Mouse (Mus musculus) intestine, embryonic 15.5 days (tissue): Measurements from ENCODE around the gene Fam160a1. TPM values are rescaled to one million over a fixed set of nuclear protein-coding genes. Genes with fewer than 3 reads are reported as not detected.

ENCODE experiments used
- ATAC-seq: fragments of 200-750 bp; cut with Nextera tagmentation; 2 replicates; pipeline ENCODE4 v1.8.0; 2017; ENCODE audit warnings: moderate TSS enrichment, moderate library complexity
- H3K27ac ChIP-seq: fragments of 300-500 bp; sonication (generic); 2 replicates; pipeline ENCODE4 v1.5.1; 2015; ENCODE audit warnings: mild to moderate bottlenecking, inconsistent platforms
- H3K27me3 ChIP-seq: fragments of 300-500 bp; sonication (generic); replicated peaks from 2 replicates; pipeline ENCODE4 v1.6.1; 2015; ENCODE audit warnings: inconsistent platforms
- H3K36me3 ChIP-seq: fragments of 300-500 bp; sonication (generic); 2 replicates; pipeline ENCODE4 v1.6.1; 2015; ENCODE audit warnings: inconsistent platforms
- H3K4me1 ChIP-seq: fragments of 300-500 bp; sonication (generic); replicated peaks from 2 replicates; pipeline ENCODE4 v1.6.1; 2015; ENCODE audit warnings: inconsistent platforms
- H3K4me2 ChIP-seq: fragments of 300-500 bp; sonication (generic); replicated peaks from 2 replicates; pipeline ENCODE4 v1.6.1; 2015; ENCODE audit warnings: mild to moderate bottlenecking, inconsistent platforms
- H3K4me3 ChIP-seq: fragments of 300-500 bp; sonication (generic); replicated peaks from 2 replicates; pipeline ENCODE4 v1.5.1; 2015; ENCODE audit warnings: inconsistent platforms
- H3K9ac ChIP-seq: fragments of 300-500 bp; sonication (generic); 2 replicates; pipeline ENCODE4 v1.6.1; 2015; ENCODE audit warnings: inconsistent platforms
- H3K9me3 ChIP-seq: fragments of 300-500 bp; sonication (generic); 2 replicates; pipeline ENCODE4 v1.6.1; 2016; ENCODE audit warnings: inconsistent platforms
- WGBS: fragments of 180-500 bp; shearing (Covaris S2); methylation state at CpG from one replicate; pipeline ENCODE4 v1.1.7; 2015; 5-methylcytosine and 5-hydroxymethylcytosine counted together
- polyA plus RNA-seq: library from polyadenylated mRNA; unstranded; fragments of >200 nt; fragmentation: Nextera tagmentation; extraction: Ambion mirVana; gene quantifications from 2 replicates; pipeline ENCODE4 v1.2.1, GENCODE M21; 2015

Gene Fam160a1
- polyA plus RNA-seq, 1 experiment from 2014 or later, result 3.1 TPM

GRCm38 (mm10) chr3:85663826-85664225 lies 153.3 kb downstream of the Fam160a1 start:
- H3K27ac ChIP-seq, result no peak overlapping the region
- H3K4me1 ChIP-seq, result no peaks in the 10 kb centered on the region
- H3K27me3 ChIP-seq, result no peaks in the 10 kb centered on the region
- H3K4me2 ChIP-seq, result no peak overlapping the region
- no peaks in the 10 kb centered on the region for H3K9me3 ChIP-seq
- no peak overlapping the region for H3K4me3 ChIP-seq
- no peak overlapping the region for H3K9ac ChIP-seq
- H3K36me3 ChIP-seq, result no peaks in the 10 kb centered on the region
- no peak for ATAC-seq
- 82% methylated on average over 5 of the region's 5 CpGs for WGBS

- Histone ChIP-seq H3K27ac (no peak overlapping the region), H3K4me1 (no peaks in the 10 kb centered on the region), H3K36me3 (no peaks in the 10 kb centered on the region), H3K9ac (no peak overlapping the region), H3K4me2 (no peak overlapping the region), H3K9me3 (no peaks in the 10 kb centered on the region), H3K27me3 (no peaks in the 10 kb centered on the region), H3K4me3 (no peak overlapping the region)
- WGBS, result 74% methylated on average over 10 of the region's 10 CpGs
- no peak for ATAC-seq
Measured at GRCm38 (mm10) chr3:85661926-85662813, 154.9 kb downstream of the Fam160a1 start.

DNA sequence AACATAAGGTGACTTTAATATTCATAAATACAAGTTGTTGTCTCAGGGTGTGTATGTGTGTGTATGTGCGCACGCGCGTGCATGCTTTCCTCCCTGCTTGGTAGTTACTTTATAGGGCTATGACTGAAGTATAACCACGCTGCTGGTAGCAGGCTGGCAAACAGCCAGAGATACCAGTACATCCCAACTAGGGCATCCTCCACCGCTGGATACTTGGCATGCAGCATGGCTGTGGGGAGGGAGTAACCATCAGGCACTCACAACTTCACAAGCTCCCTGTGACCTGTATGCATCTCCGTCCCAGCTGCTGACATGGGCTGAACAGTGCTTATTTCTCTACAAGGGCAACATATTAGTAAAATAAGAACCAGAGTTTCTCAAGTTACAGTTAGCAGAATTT lies 157.4 kb downstream of the Fam160a1 start:
- H3K27me3 ChIP-seq, result no peaks in the 10 kb centered on the region
- H3K36me3 ChIP-seq, result no peaks in the 10 kb centered on the region
- H3K27ac ChIP-seq, result no peak overlapping the region
- no peaks in the 10 kb centered on the region for H3K9me3 ChIP-seq
- 83% methylated on average over 7 of the region's 7 CpGs for WGBS
- H3K4me1 ChIP-seq, result no peaks in the 10 kb centered on the region
- H3K4me3 ChIP-seq, result no peak overlapping the region
- H3K4me2 ChIP-seq, result no peak overlapping the region
- ATAC-seq, result no peak
- H3K9ac ChIP-seq, result no peak overlapping the region

DNA sequence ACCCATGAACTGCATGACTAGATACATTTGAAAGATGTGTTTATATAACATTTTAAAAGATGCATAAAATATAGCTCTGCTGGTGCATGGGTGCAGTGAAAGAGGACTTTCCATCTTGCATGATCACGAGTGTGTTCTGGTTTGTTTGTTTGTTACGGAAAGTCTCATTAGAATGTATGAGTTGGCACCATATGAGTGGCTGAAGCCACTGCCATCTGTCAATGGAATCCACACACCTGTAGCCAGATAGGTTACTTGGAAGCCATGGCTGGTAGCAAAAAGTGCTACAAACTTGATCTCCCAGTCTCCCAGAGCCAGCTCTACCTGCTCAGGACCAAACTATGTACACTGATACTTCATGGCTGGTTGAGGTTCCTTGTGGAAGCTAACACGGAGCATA lies 161.6 kb downstream of the Fam160a1 start:
- Histone ChIP-seq H3K36me3 (no peaks in the 10 kb centered on the region), H3K4me1 (no peaks in the 10 kb centered on the region), H3K4me2 (no peak overlapping the region), H3K9me3 (no peaks in the 10 kb centered on the region), H3K27ac (no peak overlapping the region), H3K9ac (no peak overlapping the region), H3K27me3 (no peaks in the 10 kb centered on the region), H3K4me3 (no peak overlapping the region)
- no peak for ATAC-seq
- WGBS, result 92% methylated on average over 3 of the region's 3 CpGs

DNA sequence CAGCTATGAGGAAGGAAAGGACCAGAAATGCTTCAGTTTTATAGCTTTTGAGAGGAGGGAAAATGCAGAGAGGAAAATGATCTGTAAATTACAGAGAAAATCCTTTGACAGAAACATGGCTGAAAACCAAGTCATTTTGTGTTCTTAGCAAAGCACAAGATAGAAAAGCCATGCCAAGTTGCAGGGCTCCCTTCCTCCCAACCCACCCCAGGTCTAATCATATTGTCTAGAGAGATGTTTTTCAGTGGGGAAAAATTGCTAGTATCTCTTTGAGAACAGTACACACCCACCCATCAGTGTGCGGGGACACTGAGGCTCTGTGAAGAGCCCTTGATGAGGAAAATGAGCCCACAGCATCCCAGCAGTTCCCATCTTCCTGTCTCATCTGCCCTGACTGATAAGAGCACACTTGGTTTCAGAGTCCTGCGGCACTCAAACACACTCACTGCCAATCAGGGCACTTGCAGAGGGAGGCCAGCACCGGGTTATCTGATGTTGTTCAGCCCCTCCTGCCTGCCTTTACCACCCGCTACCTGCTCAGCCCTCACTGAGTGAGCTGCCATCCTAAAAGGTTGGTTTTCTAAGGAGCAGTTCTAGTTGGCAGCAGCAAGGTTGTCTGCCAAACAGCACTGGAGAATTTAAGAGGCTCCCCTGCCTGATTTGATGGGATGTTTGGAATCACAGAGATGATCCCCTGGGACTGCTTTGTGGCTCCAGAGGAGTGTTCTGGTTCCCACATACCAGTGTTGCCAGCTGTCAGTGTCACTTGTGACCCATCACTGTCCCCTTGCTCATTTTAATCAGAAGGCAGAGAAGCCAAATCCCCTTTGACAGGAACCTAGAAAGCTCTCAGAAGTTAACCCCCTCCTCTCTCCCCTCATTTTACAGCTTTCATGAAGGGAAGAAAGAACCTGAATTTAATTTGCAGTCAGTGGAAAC lies 164.1 kb downstream of the Fam160a1 start:
- H3K4me2 ChIP-seq, result no peak overlapping the region
- no peak for ATAC-seq
- no peaks in the 10 kb centered on the region for H3K4me1 ChIP-seq
- no peak overlapping the region for H3K27ac ChIP-seq
- H3K36me3 ChIP-seq, result no peaks in the 10 kb centered on the region
- 70% methylated on average over 4 of the region's 4 CpGs for WGBS
- no peaks in the 10 kb centered on the region for H3K9me3 ChIP-seq
- no peaks in the 10 kb centered on the region for H3K27me3 ChIP-seq
- no peak overlapping the region for H3K9ac ChIP-seq
- H3K4me3 ChIP-seq, result no peak overlapping the region

GRCm38 (mm10) chr3:85649176-85649575 lies 167.9 kb downstream of the Fam160a1 start:
- ATAC-seq, result no peak
- Histone ChIP-seq H3K4me2 (no peak overlapping the region), H3K27me3 (no peaks in the 10 kb centered on the region), H3K9ac (no peak overlapping the region), H3K9me3 (no peaks in the 10 kb centered on the region), H3K36me3 (no peaks in the 10 kb centered on the region), H3K27ac (no peak overlapping the region), H3K4me1 (no peaks in the 10 kb centered on the region), H3K4me3 (no peak overlapping the region)
- WGBS, result 93% methylated on average over 4 of the region's 4 CpGs

- 56% methylated on average over 7 of the region's 7 CpGs for WGBS
- H3K36me3 ChIP-seq, result no peaks in the 10 kb centered on the region
- H3K4me1 ChIP-seq, result no peaks in the 10 kb centered on the region
- no peaks in the 10 kb centered on the region for H3K9me3 ChIP-seq
- H3K9ac ChIP-seq, result no peak overlapping the region
- no peak for ATAC-seq
- H3K27me3 ChIP-seq, result no peaks in the 10 kb centered on the region
- no peak overlapping the region for H3K4me2 ChIP-seq
- H3K27ac ChIP-seq, result no peak overlapping the region
- H3K4me3 ChIP-seq, result no peak overlapping the region
Measured at GRCm38 (mm10) chr3:85645517-85646004, 171.5 kb downstream of the Fam160a1 start.

GRCm38 (mm10) chr3:85644814-85645213 lies 172.3 kb downstream of the Fam160a1 start:
- no peaks in the 10 kb centered on the region for H3K9me3 ChIP-seq
- no peaks in the 10 kb centered on the region for H3K27me3 ChIP-seq
- H3K4me2 ChIP-seq, result no peak overlapping the region
- 90% methylated on average over 3 of the region's 3 CpGs for WGBS
- H3K27ac ChIP-seq, result no peak overlapping the region
- no peaks in the 10 kb centered on the region for H3K36me3 ChIP-seq
- ATAC-seq, result no peak
- no peaks in the 10 kb centered on the region for H3K4me1 ChIP-seq
- H3K4me3 ChIP-seq, result no peak overlapping the region
- no peak overlapping the region for H3K9ac ChIP-seq

DNA sequence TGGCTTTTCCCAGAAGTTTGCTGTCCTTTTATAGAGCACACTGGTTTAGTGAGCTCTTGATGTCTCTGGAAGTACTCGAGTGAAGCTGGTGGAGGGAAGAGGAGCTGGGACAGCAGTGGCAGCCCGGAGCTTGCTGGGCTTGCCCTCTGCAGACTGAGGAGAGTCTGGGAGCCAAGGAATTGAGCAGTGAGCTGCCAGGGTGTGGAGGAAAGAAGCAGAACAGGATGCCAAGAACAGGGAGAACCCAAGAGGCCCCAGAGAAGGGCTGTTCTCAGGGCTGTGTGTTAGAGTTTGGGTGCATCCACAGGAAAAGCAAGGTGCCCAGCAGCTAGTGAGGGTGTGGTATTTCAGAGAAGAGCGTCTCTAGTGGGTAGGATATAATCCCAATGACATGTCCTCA lies 175.3 kb downstream of the Fam160a1 start:
- no peak overlapping the region for H3K4me3 ChIP-seq
- no peak overlapping the region for H3K27ac ChIP-seq
- H3K27me3 ChIP-seq, result no peaks in the 10 kb centered on the region
- no peak overlapping the region for H3K9ac ChIP-seq
- H3K9me3 ChIP-seq, result no peaks in the 10 kb centered on the region
- WGBS, result 75% methylated on average over 3 of the region's 3 CpGs
- ATAC-seq, result no peak
- no peak overlapping the region for H3K4me2 ChIP-seq
- no peaks in the 10 kb centered on the region for H3K36me3 ChIP-seq
- no peaks in the 10 kb centered on the region for H3K4me1 ChIP-seq

GRCm38 (mm10) chr3:85636716-85637447 lies 180.2 kb downstream of the Fam160a1 start:
- H3K9me3 ChIP-seq, result no peaks in the 10 kb centered on the region
- H3K4me3 ChIP-seq, result no peak overlapping the region
- H3K27me3 ChIP-seq, result no peaks in the 10 kb centered on the region
- H3K27ac ChIP-seq, result peak overlapping the region; percentile 22; the same call in 1 of the 2 replicates
- 83% methylated on average over 5 of the region's 5 CpGs for WGBS
- H3K4me1 ChIP-seq, result no peaks in the 10 kb centered on the region; the same call in 1 of the 2 replicates
- H3K4me2 ChIP-seq, result no peak overlapping the region
- no peak for ATAC-seq
- no peaks in the 10 kb centered on the region for H3K36me3 ChIP-seq
- H3K9ac ChIP-seq, result no peak overlapping the region

- Histone ChIP-seq H3K4me2 (no peak overlapping the region), H3K27me3 (no peaks in the 10 kb centered on the region), H3K27ac (no peak overlapping the region), H3K9me3 (no peaks in the 10 kb centered on the region), H3K9ac (no peak overlapping the region), H3K36me3 (no peaks in the 10 kb centered on the region), H3K4me1 (no peaks in the 10 kb centered on the region; the same call in 1 of the 2 replicates), H3K4me3 (no peak overlapping the region)
- 73% methylated on average over 2 of the region's 2 CpGs for WGBS
- no peak for ATAC-seq
Measured at GRCm38 (mm10) chr3:85635591-85635990, 181.5 kb downstream of the Fam160a1 start.

GRCm38 (mm10) chr3:85635126-85635419 lies 182.0 kb downstream of the Fam160a1 start:
- no peaks in the 10 kb centered on the region for H3K9me3 ChIP-seq
- H3K4me2 ChIP-seq, result no peak overlapping the region
- H3K27me3 ChIP-seq, result no peaks in the 10 kb centered on the region
- no peak overlapping the region for H3K27ac ChIP-seq
- no peak overlapping the region for H3K4me3 ChIP-seq
- H3K4me1 ChIP-seq, result no peaks in the 10 kb centered on the region; the same call in 1 of the 2 replicates
- no peak overlapping the region for H3K9ac ChIP-seq
- WGBS, result 60% methylated on average over 2 of the region's 2 CpGs
- no peaks in the 10 kb centered on the region for H3K36me3 ChIP-seq
- ATAC-seq, result no peak
